Mouse (Mus musculus) central nervous system, embryonic 11.5 days (tissue): ENCODE data around the gene Pold2. TPM values are rescaled to one million over a fixed set of nuclear protein-coding genes. Genes with fewer than 3 reads are reported as not detected.

Experiments used
- polyA plus RNA-seq: library from polyadenylated mRNA; depleted of rRNA; stranded (reverse); fragments of >200 nt; gene quantifications from 2 replicates; pipeline ENCODE4 v1.2.3, GENCODE M21; 2012; rRNA removed

Gene Pold2
- 72.6 and 102 TPM in 2 replicates for polyA plus RNA-seq

GRCm38 (mm10) chr11:5877921-5878526 is at the start of gene Pold2:
Pold2 (minus strand) TSS chr11:5878292.

GRCm38 (mm10) chr11:5898531-5898930 is 20.4 kb upstream of the Pold2 start, which contains the start of gene Myl7:
Myl7 (minus strand) TSS chr11:5898782.

GRCm38 (mm10) chr11:5861678-5862393 is 16.3 kb downstream of the Pold2 start, which contains the start of gene Aebp1:
Aebp1 (plus strand) TSS chr11:5861947.

DNA sequence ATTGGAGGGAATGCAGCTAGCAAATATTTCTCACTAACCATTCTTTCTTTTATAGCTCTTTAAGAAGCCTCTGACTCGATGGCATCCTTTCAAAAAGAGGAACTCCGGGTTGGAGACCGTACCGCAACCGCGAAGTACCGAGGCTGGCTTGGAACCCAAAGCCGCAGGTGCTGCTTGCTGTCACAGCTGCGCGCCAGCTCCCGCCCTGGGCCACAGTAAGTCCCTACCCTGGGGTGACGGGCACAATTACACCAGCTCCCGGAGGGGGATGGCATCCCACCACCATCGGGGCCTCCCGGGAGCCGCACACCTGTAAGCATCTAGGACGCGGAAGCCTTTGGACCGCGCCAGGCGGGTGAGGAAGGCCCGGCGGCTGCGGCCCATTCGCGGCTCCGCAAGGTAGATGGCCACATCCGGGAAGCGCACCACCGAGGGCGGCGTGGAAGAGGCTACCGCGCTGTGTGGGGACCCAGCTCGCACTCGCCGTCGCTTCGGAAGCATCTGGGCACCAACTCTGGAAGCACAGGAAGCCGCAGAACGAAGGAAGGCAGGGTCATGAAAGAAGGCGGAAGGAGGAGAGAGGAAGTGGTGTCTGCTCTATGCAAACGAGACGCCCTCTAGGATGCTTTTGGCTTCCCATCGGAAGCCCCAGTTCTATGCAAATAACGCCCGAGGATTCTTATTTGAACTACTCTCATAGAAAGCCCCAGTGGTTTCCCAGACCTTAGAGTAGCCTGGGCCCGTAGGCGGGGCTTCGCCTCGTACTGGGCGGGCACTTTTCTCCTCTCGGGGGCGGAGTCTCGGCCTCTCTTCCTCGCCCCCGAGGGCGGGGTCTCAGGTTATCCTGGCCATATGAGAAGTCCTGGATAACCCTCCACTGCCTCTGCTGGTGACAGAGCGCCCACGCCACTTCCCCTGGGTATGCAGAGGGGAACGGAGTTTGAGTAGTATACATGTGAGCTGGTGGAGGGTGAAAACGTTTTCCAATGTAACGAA is 40.5 kb downstream of the Pold2 start, which contains the start of gene Polm:
Gene Polm (minus strand): TSS at position 766 of the 996 bp plus-strand sequence.

Other genes with a start within 250 kb of the Pold2 start
- gene Mrps24, start 162.6 kb downstream of the Pold2 start, polyA plus RNA-seq: 103 and 110 TPM in 2 replicates
- gene Urgcp, start 115.9 kb downstream of the Pold2 start, polyA plus RNA-seq: 13.4 and 15.7 TPM in 2 replicates
- gene Dbnl, start 89.8 kb downstream of the Pold2 start, polyA plus RNA-seq: 92.7 and 127 TPM in 2 replicates
- 9.1 and 20.6 TPM in 2 replicates for gene Pgam2, start 74.6 kb downstream of the Pold2 start, polyA plus RNA-seq
- gene Polm, start 40.3 kb downstream of the Pold2 start, polyA plus RNA-seq: 14.5 and 20.8 TPM in 2 replicates
- gene Aebp1, start 16.3 kb downstream of the Pold2 start, polyA plus RNA-seq: 22.5 and 25.6 TPM in 2 replicates
- gene Myl7, start 20.5 kb upstream of the Pold2 start, polyA plus RNA-seq: 54.9 and 109 TPM in 2 replicates
- gene Gck, start 71.8 kb upstream of the Pold2 start, polyA plus RNA-seq: 1.4 TPM in 2 replicates
- gene Ykt6, start 77.4 kb upstream of the Pold2 start, polyA plus RNA-seq: 65.0 and 76.5 TPM in 2 replicates
- gene Camk2b, start 188.1 kb upstream of the Pold2 start, polyA plus RNA-seq: 4.7 and 5.1 TPM in 2 replicates